Mouse (Mus musculus) megakaryocyte, embryonic 14.5 days (primary cell): ENCODE data around the gene Ankrd13d.

Source experiments
- FLI1 ChIP-seq: IDR thresholded peaks from 2 replicates; pipeline ENCODE4 v1.6.1; 2012; ENCODE audit warnings: low read length, inconsistent platforms, mixed read lengths
- GATA1 ChIP-seq: IDR thresholded peaks from 3 replicates; pipeline ENCODE4 v1.6.1; 2012; ENCODE audit warnings: mixed read lengths, low read length, inconsistent platforms, borderline replicate concordance

DNA sequence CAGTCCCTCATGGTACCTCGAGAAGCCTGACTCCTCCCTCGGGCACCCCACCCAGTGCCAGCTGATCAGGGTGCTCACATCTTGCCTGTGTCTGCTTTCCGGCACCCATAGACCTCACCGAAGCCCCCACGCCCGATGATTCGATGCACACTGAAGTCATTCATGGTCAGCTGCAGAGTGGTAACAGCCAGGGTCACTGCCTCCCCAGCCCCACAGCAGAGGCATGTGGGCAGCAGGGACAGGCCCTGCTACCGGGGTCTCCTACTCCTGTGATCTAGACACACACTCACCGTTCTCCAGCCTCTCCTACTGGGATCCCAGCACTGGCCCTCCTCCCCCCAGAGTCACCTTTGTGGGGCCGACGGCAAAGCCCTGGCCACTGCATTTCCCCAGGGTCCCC is 8.2 kb upstream of the Ankrd13d start:
- TF ChIP-seq GATA1 (no peak), FLI1 (no peak)
